Mouse (Mus musculus) embryonic fibroblast, embryonic 13.5 days (primary cell): ENCODE data around the gene Zfp598. TPM values are rescaled to one million over a fixed set of nuclear protein-coding genes. Genes with fewer than 3 reads are reported as not detected.
"Not testable (repeated sequence)": the region's sequence is repeated elsewhere in the genome, so short reads cannot be mapped to it uniquely, and the experiment has no call there.

Experiments
- H3K27ac ChIP-seq: 2 replicates; pipeline ENCODE4 v1.5.1; 2012; ENCODE audit warnings: low read length, control low read depth, inconsistent platforms; ENCODE audit not compliant: insufficient read depth
- H3K4me1 ChIP-seq: 2 replicates; pipeline ENCODE4 v1.6.1; 2011; ENCODE audit warnings: low read length; ENCODE audit not compliant: control insufficient read depth, insufficient read depth
- H3K4me3 ChIP-seq: 2 replicates; pipeline ENCODE4 v1.5.1; 2011; ENCODE audit warnings: mild to moderate bottlenecking, control low read depth, low read length; ENCODE audit not compliant: insufficient read depth
- CTCF ChIP-seq: IDR thresholded peaks from 2 replicates; pipeline ENCODE4 v1.5.1; 2011; ENCODE audit warnings: mild to moderate bottlenecking, control low read depth, low read length, moderate library complexity, borderline replicate concordance; ENCODE audit not compliant: insufficient read depth
- POLR2A ChIP-seq: IDR thresholded peaks from 2 replicates; pipeline ENCODE4 v1.6.1; 2011; ENCODE audit warnings: low read depth, mild to moderate bottlenecking, control low read depth, low read length, moderate library complexity
- polyA plus RNA-seq: library from polyadenylated mRNA; stranded (reverse); fragments of >200 nt; gene quantifications from 2 replicates; pipeline ENCODE4 v1.2.4, GENCODE M21; 2011; ENCODE audit warnings: low read depth; ENCODE audit not compliant: missing spikeins, insufficient read length

Gene Zfp598
- polyA plus RNA-seq, 1 experiment, result 22.2 TPM

GRCm38 (mm10) chr17:24716166-24716682, 46.7 kb downstream of the Zfp598 start:
- H3K4me1 ChIP-seq, result no peaks in the 10 kb centered on the region
- H3K27ac ChIP-seq, result no peak overlapping the region
- TF ChIP-seq CTCF (no peak), POLR2A (no peak)
- H3K4me3 ChIP-seq, result no peak overlapping the region

DNA sequence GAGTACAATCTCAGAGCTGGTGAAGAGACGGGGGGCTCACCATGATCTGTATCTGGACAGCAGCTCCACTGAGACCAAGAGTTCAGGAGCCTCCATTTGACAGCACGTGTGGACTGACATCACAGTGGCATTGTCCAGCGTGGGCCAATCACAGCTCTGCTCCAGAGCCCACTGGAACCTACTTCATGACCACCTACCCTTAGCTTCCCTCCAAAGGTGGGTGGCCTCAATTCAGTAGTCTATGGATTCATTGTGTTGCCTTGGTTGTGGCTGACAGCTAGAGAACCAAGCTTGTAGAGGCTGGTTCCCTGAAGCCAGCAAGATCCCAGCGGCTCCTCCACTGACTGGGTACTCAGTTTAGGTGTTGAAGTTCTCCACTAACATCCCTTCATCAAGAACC, 48.5 kb downstream of the Zfp598 start, which contains the start of the genes Rnf151 and Rps2:
Rnf151 (minus strand) TSS at position 121 of the 400 bp plus-strand sequence.
Rps2 (plus strand) TSS at position 174 of the 400 bp plus-strand sequence.
- Histone ChIP-seq H3K27ac (no peak within 1 kb of the TSS), H3K4me3 (peak within 1 kb of the TSS; percentile 62), H3K4me1 (no peaks in the 10 kb centered on the region)
- TF ChIP-seq POLR2A (peak; percentile 65), CTCF (no peak)

DNA sequence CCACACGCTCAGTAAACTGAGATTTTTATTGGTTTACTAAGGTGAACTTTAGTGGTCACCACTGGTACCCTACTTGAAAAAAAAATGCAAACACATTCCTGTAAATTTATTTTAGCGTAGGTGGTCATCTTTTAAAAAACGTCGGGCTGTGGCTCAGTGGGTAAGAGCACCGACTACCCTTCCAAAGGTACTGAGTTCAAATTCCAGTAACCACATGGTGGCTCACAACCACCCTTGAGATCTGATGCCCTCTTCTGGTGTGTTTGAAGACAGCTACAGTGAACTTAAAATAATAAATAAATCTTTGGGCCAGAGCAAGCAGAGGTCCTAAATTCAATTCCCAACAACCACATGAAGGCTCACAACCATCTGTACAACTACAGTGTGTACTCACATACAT, 49.5 kb downstream of the Zfp598 start:
- H3K4me1 ChIP-seq, H3K27ac ChIP-seq: not testable (repeated sequence)
- H3K4me3 ChIP-seq, result peak overlapping the region; percentile 62

- peak; percentile 98 for TF ChIP-seq POLR2A
- TF ChIP-seq CTCF, result no peak
- Histone ChIP-seq H3K27ac (peak overlapping the region; percentile 60), H3K4me1 (no peaks in the 10 kb centered on the region), H3K4me3 (peak overlapping the region; percentile 81)
These were observed 50.2 kb downstream of the Zfp598 start for GRCm38 (mm10) chr17:24719494-24720222.

- not testable (repeated sequence) for H3K4me1 ChIP-seq
- TF ChIP-seq POLR2A, result peak; percentile 29; the same call in 1 of the 2 replicates
- H3K4me3 ChIP-seq, result peak overlapping the region; percentile 81
- peak overlapping the region; percentile 3; the same call in 1 of the 2 replicates for H3K27ac ChIP-seq
These were observed 51.1 kb downstream of the Zfp598 start for GRCm38 (mm10) chr17:24720616-24721015.

GRCm38 (mm10) chr17:24721383-24721955, 52.0 kb downstream of the Zfp598 start:
- H3K4me1 ChIP-seq, H3K27ac ChIP-seq: not testable (repeated sequence)
- H3K4me3 ChIP-seq, result peak overlapping the region; percentile 81

DNA sequence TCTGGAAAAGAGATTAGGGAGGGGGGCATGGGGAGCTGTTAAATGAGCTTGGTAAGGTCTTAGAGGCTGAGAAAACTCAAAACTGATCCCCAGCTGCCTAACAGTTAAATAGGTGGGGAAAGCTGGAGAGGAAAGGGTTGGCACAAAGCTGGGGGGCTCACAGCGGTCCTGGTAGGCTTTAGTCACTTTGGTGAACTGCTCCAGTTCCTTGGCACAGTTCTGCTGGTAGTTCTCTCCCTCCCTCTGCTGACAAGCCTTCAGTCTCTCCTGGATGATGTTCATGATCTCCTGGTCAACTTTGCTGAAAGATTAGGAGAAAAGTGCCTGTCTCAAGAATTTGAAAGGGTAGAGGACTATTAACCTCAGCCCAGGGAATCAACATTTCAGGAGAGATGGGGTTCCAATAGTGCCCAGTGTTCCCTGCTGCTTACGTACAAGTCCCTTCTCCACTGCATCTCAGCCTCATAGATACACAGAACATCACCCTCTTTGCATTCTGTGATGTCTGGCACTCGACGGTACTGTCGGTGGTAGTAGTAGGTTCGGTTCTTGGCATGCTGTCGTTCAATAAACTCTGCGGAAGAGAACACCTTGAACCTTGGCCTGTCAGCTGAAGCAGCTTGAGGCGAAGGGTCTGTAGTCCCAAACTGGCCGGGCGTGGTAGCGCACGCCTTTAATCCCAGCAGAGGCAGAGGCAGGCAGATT, 52.9 kb downstream of the Zfp598 start:
- no peak overlapping the region for H3K27ac ChIP-seq
- peak overlapping the region; percentile 81 for H3K4me3 ChIP-seq
- no peak for TF ChIP-seq CTCF
- peak; percentile 72 for TF ChIP-seq POLR2A
- no peaks in the 10 kb centered on the region for H3K4me1 ChIP-seq

DNA sequence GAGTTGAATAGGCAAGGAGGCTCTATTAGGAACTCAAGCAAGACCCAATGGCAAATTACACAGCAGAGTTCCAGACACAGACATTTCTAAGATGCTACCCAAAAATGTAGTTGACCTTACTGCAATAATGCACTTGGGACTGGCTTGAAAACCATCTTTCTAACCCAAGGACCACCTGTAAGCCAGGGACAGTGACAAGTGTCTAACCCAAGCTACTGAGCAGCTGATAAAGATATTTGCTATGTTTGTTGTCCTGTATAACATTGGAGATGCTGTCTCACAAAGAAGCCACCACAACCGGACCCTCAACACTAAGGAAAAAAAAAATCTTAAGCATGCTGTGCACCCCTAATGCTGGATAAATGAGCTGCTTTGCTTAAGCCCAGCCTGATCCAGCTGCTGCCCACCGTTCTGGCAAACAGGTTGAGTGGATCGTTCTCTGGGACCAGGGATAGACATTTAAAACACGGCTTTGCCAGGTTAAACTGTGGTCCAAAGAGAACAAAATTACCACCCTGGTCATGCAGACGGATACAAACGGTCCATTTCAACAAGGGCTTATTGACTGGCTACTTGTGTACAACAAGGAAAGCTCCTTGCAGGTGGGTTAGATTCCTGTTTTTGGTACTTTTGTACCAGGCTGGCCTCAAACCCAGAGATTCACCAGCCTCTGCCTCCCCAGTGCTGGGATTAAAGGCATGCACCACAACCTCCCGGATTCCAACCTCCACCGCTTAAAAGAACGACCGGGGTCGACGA, 53.8 kb downstream of the Zfp598 start:
- peak overlapping the region; percentile 81 for H3K4me3 ChIP-seq
- H3K4me1 ChIP-seq, result no peaks in the 10 kb centered on the region
- TF ChIP-seq POLR2A, result peak; percentile 60
- no peak for TF ChIP-seq CTCF
- H3K27ac ChIP-seq, result no peak overlapping the region

GRCm38 (mm10) chr17:24723881-24724180, 54.3 kb downstream of the Zfp598 start:
- H3K27ac ChIP-seq, result peak overlapping the region; percentile 57
- no peak for TF ChIP-seq CTCF

DNA sequence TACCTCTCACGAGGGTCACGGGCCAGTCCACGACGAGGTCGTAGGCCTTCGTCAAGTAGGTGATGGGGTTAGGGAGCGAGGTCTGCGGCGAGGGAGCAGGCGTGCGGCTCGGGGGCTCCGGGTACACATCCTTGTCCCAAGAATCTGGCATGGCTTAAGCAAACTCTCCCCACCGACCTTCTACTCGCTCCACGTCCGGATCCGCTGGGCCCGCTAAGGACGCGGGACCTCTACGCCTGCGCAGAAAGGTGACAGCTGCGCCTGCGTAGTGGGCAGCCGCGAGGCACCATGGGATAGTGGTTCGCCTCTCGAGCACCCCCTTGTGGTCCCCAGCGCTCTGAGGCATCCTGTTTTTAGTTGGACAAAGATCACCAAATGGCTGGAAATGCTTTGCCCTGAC, 54.7 kb downstream of the Zfp598 start, which contains the start of gene Ndufb10:
Ndufb10 (minus strand) TSS at position 295 of the 400 bp plus-strand sequence.
- Histone ChIP-seq H3K4me3 (peak within 1 kb of the TSS; percentile 81), H3K27ac (peak within 1 kb of the TSS; percentile 57), H3K4me1 (no peaks in the 10 kb centered on the region)
- TF ChIP-seq CTCF (peak; percentile 90), POLR2A (peak; percentile 94)

More at GRCm38 (mm10) chr17:24723881-24724180, 54.3 kb downstream of the Zfp598 start:
- Histone ChIP-seq H3K4me1 (no peaks in the 10 kb centered on the region), H3K4me3 (peak overlapping the region; percentile 81)
